Mouse (Mus musculus) liver, embryonic 13.5 days (tissue): ENCODE measurements around the gene Stil. TPM values are rescaled to one million over a fixed set of nuclear protein-coding genes. Genes with fewer than 3 reads are reported as not detected.
A peak's percentile ranks its signal among the peaks of the same experiment; 100 is the strongest.

Source experiments
- ATAC-seq: fragments of 200-750 bp; cut with Nextera tagmentation; 2 replicates; pipeline ENCODE4 v1.8.0; 2017; ENCODE audit warnings: low read depth, mild to moderate bottlenecking, moderate number of reproducible peaks, moderate library complexity
- DNase-seq: peaks from one replicate; pipeline ENCODE4 v3.0.0; 2022
- H3K27ac ChIP-seq: fragments of 300-500 bp; sonication (generic); 2 replicates; pipeline ENCODE4 v1.5.1; 2015; ENCODE audit warnings: moderate library complexity, mild to moderate bottlenecking, inconsistent platforms
- H3K27me3 ChIP-seq: fragments of 300-500 bp; sonication (generic); 2 replicates; pipeline ENCODE4 v1.6.1; 2015; ENCODE audit warnings: mild to moderate bottlenecking, inconsistent platforms
- H3K36me3 ChIP-seq: fragments of 300-500 bp; sonication (generic); 2 replicates; pipeline ENCODE4 v1.6.1; 2015; ENCODE audit warnings: mild to moderate bottlenecking, inconsistent platforms
- H3K4me1 ChIP-seq: fragments of 300-500 bp; sonication (generic); replicated peaks from 2 replicates; pipeline ENCODE4 v1.6.1; 2015; ENCODE audit warnings: inconsistent platforms
- H3K4me2 ChIP-seq: fragments of 300-500 bp; sonication (generic); 2 replicates; pipeline ENCODE4 v1.6.1; 2015; ENCODE audit warnings: inconsistent platforms, mild to moderate bottlenecking, moderate library complexity
- H3K4me3 ChIP-seq: fragments of 300-500 bp; sonication (generic); replicated peaks from 2 replicates; pipeline ENCODE4 v1.5.1; 2015; ENCODE audit warnings: mild to moderate bottlenecking, inconsistent platforms
- H3K9ac ChIP-seq: fragments of 300-500 bp; sonication (generic); 2 replicates; pipeline ENCODE4 v1.6.1; 2015; ENCODE audit warnings: mild to moderate bottlenecking, inconsistent platforms
- H3K9me3 ChIP-seq: fragments of 300-500 bp; sonication (generic); replicated peaks from 2 replicates; pipeline ENCODE4 v1.6.1; 2016; ENCODE audit warnings: inconsistent platforms
- WGBS: fragments of 180-500 bp; shearing (Covaris S2); methylation state at CpG from one replicate; pipeline ENCODE4 v1.1.7; 2015; ENCODE audit not compliant: insufficient replicate concordance; 5-methylcytosine and 5-hydroxymethylcytosine counted together
- polyA plus RNA-seq: library from polyadenylated mRNA; unstranded; fragments of >200 nt; fragmentation: Nextera tagmentation; extraction: Ambion mirVana; gene quantifications from 2 replicates; pipeline ENCODE4 v1.2.1, GENCODE M21; 2015

The Stil gene
- polyA plus RNA-seq, 1 experiment from 2014 or later = 8.3 TPM

DNA sequence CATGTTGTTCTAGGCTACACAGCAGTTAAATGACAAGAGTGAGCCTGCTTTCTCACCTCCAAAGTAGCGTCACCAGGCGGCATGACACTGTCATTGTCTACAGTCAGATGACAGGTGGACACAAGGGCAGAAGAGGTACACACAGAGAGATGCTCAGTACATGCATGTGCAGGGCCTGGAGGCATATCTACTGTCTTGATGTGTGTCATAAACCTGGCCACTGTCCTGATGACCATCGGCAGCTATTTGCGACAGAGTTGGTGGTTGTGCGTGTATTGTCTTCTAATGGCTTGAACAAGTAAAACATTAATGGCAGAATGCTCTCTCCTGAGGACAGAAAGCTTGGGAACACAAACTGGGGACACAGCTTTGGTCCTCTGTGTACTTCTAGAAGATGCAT is 51.3 kb downstream of the Stil start:
- DNase-seq (no peak), ATAC-seq (no peak)
- peak overlapping the region; percentile 95 for H3K27ac ChIP-seq
- H3K4me2 ChIP-seq = no peak overlapping the region
- H3K27me3 ChIP-seq = peaks cover 16% of the 10 kb centered on the region; the same call in 1 of the 2 replicates
- H3K9ac ChIP-seq = no peak overlapping the region
- H3K4me1 ChIP-seq = peaks cover 95% of the 10 kb centered on the region
- no peaks in the 10 kb centered on the region for H3K9me3 ChIP-seq
- H3K36me3 ChIP-seq = no peaks in the 10 kb centered on the region
- 82% methylated on average over 5 of the region's 5 CpGs for WGBS
- H3K4me3 ChIP-seq = no peak overlapping the region

- 5% methylated on average over 36 of the region's 36 CpGs for WGBS
- Histone ChIP-seq H3K36me3 (no peaks in the 10 kb centered on the region), H3K4me3 (peak overlapping the region; percentile 51), H3K27me3 (peaks cover 16% of the 10 kb centered on the region; the same call in 1 of the 2 replicates), H3K4me2 (peak overlapping the region; percentile 72), H3K27ac (peak overlapping the region; percentile 95), H3K9ac (peak overlapping the region; percentile 78), H3K4me1 (peaks cover 90% of the 10 kb centered on the region), H3K9me3 (no peaks in the 10 kb centered on the region)
- no peak for DNase-seq
- peak; percentile 7; the same call in 1 of the 2 replicates for ATAC-seq
Observed at GRCm38 (mm10) chr4:115052343-115053005, 52.5 kb downstream of the Stil start.

- Histone ChIP-seq H3K36me3 (no peaks in the 10 kb centered on the region), H3K27ac (peak overlapping the region; percentile 99), H3K27me3 (peaks cover 20% of the 10 kb centered on the region; the same call in 1 of the 2 replicates), H3K4me3 (no peak overlapping the region), H3K4me1 (peaks cover 64% of the 10 kb centered on the region), H3K9me3 (no peaks in the 10 kb centered on the region), H3K9ac (peak overlapping the region; percentile 98), H3K4me2 (peak overlapping the region; percentile 99)
- no peak for DNase-seq
- 7% methylated on average over 2 of the region's 2 CpGs for WGBS
- ATAC-seq = no peak
Observed at GRCm38 (mm10) chr4:115055044-115055443, 55.1 kb downstream of the Stil start.

DNA sequence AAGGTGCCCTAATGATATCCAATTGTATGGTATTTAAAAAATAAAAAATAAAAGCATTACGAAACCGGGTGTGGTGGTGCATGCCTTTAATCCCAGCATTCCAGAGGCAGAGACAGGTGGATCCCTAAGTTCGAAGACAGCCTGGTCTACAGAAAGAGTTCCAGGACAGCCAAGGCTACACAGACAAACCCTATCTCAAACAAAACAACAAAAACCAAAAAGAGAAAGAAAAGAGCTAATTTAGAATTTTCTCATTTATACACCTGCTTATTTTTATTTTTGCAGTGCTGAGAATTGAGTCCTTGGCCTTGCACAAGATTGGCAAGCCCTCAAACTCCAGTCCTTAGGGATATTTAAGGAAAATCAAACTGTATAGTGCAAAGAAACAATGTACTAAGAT is 55.7 kb downstream of the Stil start:
- peaks cover 3% of the 10 kb centered on the region; the same call in 1 of the 2 replicates for H3K36me3 ChIP-seq
- H3K27me3 ChIP-seq = peaks cover 27% of the 10 kb centered on the region; the same call in 1 of the 2 replicates
- peak overlapping the region; percentile 99 for H3K4me2 ChIP-seq
- WGBS = 31% methylated on average over 3 of the region's 3 CpGs
- H3K9ac ChIP-seq = peak overlapping the region; percentile 98
- H3K4me1 ChIP-seq = peaks cover 57% of the 10 kb centered on the region
- ATAC-seq (no peak), DNase-seq (no peak)
- peak overlapping the region; percentile 74 for H3K4me3 ChIP-seq
- H3K27ac ChIP-seq = peak overlapping the region; percentile 99
- H3K9me3 ChIP-seq = no peaks in the 10 kb centered on the region

DNA sequence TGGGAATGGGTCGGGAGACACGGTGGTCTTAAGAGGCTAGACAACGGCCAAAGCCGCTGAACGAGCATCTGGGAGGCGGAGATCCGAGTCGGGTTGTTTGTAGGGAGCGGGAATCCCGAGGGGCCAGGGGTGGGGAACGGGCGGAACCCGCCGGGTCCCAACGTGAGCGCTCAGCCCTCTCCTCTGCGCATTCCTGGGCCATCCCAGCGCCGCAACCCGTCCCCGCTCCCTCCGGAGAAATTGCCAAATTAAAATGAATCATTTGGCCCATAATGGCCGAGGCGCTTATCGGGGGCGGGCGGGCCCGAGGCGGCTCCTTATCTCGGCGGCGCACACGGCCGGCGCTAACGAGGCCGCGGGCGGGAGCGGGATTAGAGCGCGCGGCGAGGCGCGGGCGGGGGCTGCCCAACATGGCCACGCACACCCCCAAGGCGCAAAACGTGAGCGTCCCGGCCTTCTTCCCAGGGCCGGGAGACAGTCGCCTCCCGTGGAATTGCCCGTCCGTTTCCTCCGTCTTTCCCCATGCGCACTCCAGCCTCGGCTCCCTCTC is 56.5 kb downstream of the Stil start, which contains the start of gene Tal1:
Tal1 (plus strand) TSS at position 56 of the 550 bp plus-strand sequence.
- Histone ChIP-seq H3K9ac (peak within 1 kb of the TSS; percentile 98), H3K4me3 (peak within 1 kb of the TSS; percentile 74), H3K4me2 (peak within 1 kb of the TSS; percentile 99), H3K27me3 (peaks cover 27% of the 10 kb centered on the region; the same call in 1 of the 2 replicates), H3K27ac (peak within 1 kb of the TSS; percentile 99), H3K4me1 (peaks cover 51% of the 10 kb centered on the region), H3K36me3 (peaks cover 8% of the 10 kb centered on the region; the same call in 1 of the 2 replicates), H3K9me3 (no peaks in the 10 kb centered on the region)
- ATAC-seq (peak; percentile 80), DNase-seq (peak; percentile 90)
- under 1% methylated on average over 60 of the region's 60 CpGs for WGBS

GRCm38 (mm10) chr4:115056921-115057673 is 57.1 kb downstream of the Stil start:
- peak; percentile 51 for ATAC-seq
- DNase-seq = peak; percentile 60
- H3K4me1 ChIP-seq = peaks cover 50% of the 10 kb centered on the region
- no peaks in the 10 kb centered on the region for H3K9me3 ChIP-seq
- H3K27me3 ChIP-seq = peaks cover 30% of the 10 kb centered on the region; the same call in 1 of the 2 replicates
- under 1% methylated on average over 47 of the region's 48 CpGs for WGBS
- peak overlapping the region; percentile 99 for H3K27ac ChIP-seq
- H3K36me3 ChIP-seq = peaks cover 13% of the 10 kb centered on the region
- peak overlapping the region; percentile 99 for H3K4me2 ChIP-seq
- H3K9ac ChIP-seq = peak overlapping the region; percentile 98
- peak overlapping the region; percentile 74 for H3K4me3 ChIP-seq

GRCm38 (mm10) chr4:115057674-115058316 is 57.8 kb downstream of the Stil start:
- Histone ChIP-seq H3K4me1 (peaks cover 50% of the 10 kb centered on the region), H3K27me3 (peaks cover 30% of the 10 kb centered on the region), H3K9me3 (no peaks in the 10 kb centered on the region), H3K27ac (peak overlapping the region; percentile 99), H3K9ac (peak overlapping the region; percentile 98), H3K4me2 (peak overlapping the region; percentile 99), H3K36me3 (peaks cover 18% of the 10 kb centered on the region), H3K4me3 (peak overlapping the region; percentile 74)
- DNase-seq = no peak
- under 1% methylated on average over 33 of the region's 33 CpGs for WGBS
- ATAC-seq = peak; percentile 6

DNA sequence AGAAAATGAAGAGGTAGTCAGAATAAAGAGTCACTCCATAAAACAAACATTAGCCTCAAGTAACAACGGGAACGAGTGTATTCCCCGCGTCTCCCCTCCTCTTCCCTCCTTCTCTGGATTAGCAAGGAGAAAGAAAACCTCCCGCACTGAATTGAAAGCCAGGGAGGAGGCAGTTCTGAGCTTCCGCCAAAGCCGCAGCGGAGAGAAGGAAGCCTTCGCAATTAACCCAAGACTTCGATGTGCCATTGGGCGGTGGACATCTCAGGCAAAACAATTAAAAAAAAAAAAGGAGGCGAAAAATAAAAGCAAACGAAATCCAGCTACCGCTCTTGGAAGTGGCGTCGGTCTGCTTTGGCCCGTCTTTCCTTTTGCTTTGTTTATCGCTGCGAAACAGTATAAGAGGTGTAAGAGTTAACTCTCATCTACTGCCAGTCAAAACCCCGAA is 58.4 kb downstream of the Stil start:
- WGBS = under 1% methylated on average over 20 of the region's 20 CpGs
- peak overlapping the region; percentile 99 for H3K4me2 ChIP-seq
- H3K27ac ChIP-seq = peak overlapping the region; percentile 99
- peaks cover 34% of the 10 kb centered on the region for H3K27me3 ChIP-seq
- H3K36me3 ChIP-seq = peaks cover 23% of the 10 kb centered on the region
- peak overlapping the region; percentile 98 for H3K9ac ChIP-seq
- peak overlapping the region; percentile 74 for H3K4me3 ChIP-seq
- peaks cover 51% of the 10 kb centered on the region for H3K4me1 ChIP-seq
- DNase-seq = no peak
- H3K9me3 ChIP-seq = no peaks in the 10 kb centered on the region
- no peak for ATAC-seq

DNA sequence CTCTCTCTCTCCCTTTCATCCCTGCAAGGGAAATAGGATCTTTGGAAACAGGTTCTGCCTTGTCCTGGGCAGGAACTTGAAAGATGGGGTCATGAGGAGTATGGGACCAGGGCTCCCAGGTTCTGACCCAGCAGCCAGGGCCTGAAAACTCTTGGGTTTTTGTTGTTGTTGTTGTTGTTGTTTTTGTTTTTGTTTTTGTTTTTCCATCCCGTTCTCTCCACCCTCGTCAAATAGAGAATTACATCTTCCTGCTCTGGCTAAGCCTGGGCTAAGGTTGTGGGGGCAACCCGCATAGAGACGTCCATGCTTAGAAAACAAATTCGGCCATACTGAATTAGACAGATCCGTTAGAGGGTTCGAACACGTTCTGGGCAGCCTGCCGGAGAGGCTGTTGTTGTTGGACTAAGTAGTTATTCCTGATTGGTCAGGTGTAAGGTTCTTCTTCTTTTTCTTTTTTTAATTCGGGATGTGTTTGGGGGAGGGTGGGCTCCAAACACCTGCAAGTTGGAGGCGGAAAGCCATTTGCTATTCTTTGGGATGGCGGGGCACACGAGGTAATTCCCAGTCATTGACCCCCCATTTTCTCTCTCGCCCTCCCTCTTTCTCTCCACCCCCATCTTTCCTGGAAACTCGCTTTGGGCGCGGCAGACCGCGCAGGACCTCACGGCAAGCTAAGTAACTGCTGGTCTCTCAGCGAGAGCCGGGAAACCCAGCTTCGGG is 59.1 kb downstream of the Stil start:
- peak overlapping the region; percentile 99 for H3K27ac ChIP-seq
- 1% methylated on average over 23 of the region's 23 CpGs for WGBS
- DNase-seq (peak; percentile 70), ATAC-seq (peak; percentile 18)
- H3K4me3 ChIP-seq = peak overlapping the region; percentile 74
- no peaks in the 10 kb centered on the region for H3K9me3 ChIP-seq
- peak overlapping the region; percentile 99 for H3K4me2 ChIP-seq
- H3K9ac ChIP-seq = peak overlapping the region; percentile 98
- peaks cover 35% of the 10 kb centered on the region for H3K27me3 ChIP-seq
- peaks cover 30% of the 10 kb centered on the region for H3K36me3 ChIP-seq
- H3K4me1 ChIP-seq = peaks cover 51% of the 10 kb centered on the region

DNA sequence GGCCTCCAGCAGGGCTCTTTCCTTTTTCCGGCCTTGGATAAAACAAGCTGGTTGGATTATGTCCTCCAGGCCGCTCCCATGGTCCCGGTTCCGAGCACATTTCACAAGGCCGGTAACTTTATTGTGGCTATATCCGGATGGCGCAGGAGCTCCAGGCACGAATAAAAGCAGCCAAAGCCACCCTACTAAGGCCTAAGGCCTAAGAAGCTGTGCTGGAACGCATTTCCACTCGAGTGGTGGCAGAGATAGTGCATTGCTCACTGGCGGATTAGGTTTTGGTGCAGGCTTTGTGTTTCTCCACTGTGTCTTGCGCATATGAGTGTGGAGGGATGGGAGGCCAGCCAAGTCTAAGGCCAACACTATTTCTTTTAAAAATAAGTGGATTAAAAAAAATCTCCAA is 59.9 kb downstream of the Stil start:
- H3K4me2 ChIP-seq = peak overlapping the region; percentile 99
- H3K36me3 ChIP-seq = peaks cover 39% of the 10 kb centered on the region
- WGBS = 4% methylated on average over 12 of the region's 12 CpGs
- peak overlapping the region; percentile 99 for H3K27ac ChIP-seq
- H3K4me1 ChIP-seq = peaks cover 51% of the 10 kb centered on the region
- ATAC-seq (no peak), DNase-seq (no peak)
- H3K9ac ChIP-seq = peak overlapping the region; percentile 98
- H3K4me3 ChIP-seq = peak overlapping the region; percentile 74
- no peaks in the 10 kb centered on the region for H3K9me3 ChIP-seq
- H3K27me3 ChIP-seq = peaks cover 41% of the 10 kb centered on the region
